Mouse (Mus musculus) splenic B cell, adult 2 months (primary cell): Measurements from ENCODE around the gene Ror2.

ENCODE experiments used
- DNase-seq: peaks from one replicate; pipeline ENCODE4 v3.0.0-alpha.2; 2011; ENCODE audit warnings: low read depth, low spot score
- H3K27me3 ChIP-seq: 2 replicates; pipeline ENCODE4 v1.6.1; 2012; ENCODE audit warnings: mild to moderate bottlenecking, low read length, moderate library complexity, mixed read lengths; ENCODE audit not compliant: control insufficient read depth, poor library complexity, insufficient read depth, severe bottlenecking
- H3K36me3 ChIP-seq: 2 replicates; pipeline ENCODE4 v1.6.1; 2012; ENCODE audit warnings: mild to moderate bottlenecking, low read length, moderate library complexity, mixed read lengths; ENCODE audit not compliant: control insufficient read depth, poor library complexity, insufficient read depth, severe bottlenecking

Ror2 gene

DNA sequence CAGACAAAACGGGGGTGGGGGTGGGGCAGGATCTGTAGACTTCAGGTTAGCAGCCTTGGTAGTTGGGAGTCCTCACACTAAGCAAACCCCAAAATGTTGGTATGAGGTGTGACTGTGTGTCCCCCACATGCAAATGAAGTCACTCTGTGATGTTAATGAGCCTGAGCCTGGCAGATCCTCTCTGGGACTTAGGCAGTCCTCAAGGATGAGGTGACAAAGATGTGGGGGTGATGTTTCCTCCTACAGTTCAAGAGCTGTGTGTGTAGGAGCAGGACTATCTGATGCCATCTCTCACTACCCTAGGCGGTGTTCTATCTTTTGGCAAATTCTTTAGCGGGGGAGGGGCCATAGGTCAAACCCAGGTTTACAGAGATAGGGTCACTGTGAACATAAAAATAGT lies 6.3 kb upstream of the Ror2 start:
- no peak for DNase-seq
- no peaks in the 10 kb centered on the region for H3K36me3 ChIP-seq
- H3K27me3 ChIP-seq: no peaks in the 10 kb centered on the region; the same call in 1 of the 2 replicates

DNA sequence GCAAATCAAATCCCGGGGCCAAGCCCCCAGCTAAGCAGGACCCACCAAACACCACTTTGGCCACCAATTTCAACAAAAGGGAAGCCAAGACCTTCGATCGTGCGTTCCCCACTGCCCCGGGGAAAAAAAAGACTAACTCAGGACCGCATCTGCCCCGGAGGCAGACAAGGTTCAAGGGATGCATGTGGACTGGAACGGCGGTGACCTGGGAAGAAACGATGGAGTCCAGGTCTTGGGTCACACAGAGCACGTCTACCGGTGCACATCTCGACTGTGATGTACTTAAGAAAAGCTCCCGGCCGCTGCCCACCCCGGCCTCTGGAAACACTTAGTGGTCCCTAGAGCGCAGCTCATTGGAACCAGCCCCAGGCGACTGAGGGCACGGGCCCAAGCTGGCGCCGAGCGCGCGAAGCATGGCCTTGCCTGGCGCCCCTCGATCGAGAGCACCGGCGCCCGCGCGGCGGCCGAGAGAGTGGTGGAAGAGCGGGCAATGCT lies 616 bp downstream of the Ror2 start:
- Histone ChIP-seq H3K36me3 (no peaks in the 10 kb centered on the region), H3K27me3 (no peaks in the 10 kb centered on the region)
- no peak for DNase-seq

DNA sequence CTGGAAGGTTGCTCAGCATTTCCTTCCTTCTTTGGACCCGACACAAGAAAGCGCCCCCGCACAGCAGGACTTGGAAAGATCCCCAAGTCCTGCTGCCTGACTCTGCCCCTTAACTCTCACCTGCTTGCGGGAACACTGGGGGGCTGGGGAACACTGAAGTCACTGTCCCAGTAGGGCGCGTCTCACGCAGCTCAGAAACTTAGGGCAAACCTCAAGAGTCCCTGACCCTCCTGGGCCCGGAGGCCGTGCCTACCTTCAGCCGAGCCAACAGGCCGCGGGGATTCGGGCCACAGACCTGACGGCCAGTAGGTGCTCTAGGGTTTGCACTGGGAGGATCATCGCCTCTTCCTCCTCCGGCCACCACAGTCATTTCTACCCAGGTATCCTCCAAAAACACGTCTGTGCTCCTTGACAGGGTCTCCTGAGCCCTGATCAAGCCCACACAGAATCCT lies 1.2 kb downstream of the Ror2 start:
- Histone ChIP-seq H3K27me3 (no peaks in the 10 kb centered on the region), H3K36me3 (no peaks in the 10 kb centered on the region)
- no peak for DNase-seq

DNA sequence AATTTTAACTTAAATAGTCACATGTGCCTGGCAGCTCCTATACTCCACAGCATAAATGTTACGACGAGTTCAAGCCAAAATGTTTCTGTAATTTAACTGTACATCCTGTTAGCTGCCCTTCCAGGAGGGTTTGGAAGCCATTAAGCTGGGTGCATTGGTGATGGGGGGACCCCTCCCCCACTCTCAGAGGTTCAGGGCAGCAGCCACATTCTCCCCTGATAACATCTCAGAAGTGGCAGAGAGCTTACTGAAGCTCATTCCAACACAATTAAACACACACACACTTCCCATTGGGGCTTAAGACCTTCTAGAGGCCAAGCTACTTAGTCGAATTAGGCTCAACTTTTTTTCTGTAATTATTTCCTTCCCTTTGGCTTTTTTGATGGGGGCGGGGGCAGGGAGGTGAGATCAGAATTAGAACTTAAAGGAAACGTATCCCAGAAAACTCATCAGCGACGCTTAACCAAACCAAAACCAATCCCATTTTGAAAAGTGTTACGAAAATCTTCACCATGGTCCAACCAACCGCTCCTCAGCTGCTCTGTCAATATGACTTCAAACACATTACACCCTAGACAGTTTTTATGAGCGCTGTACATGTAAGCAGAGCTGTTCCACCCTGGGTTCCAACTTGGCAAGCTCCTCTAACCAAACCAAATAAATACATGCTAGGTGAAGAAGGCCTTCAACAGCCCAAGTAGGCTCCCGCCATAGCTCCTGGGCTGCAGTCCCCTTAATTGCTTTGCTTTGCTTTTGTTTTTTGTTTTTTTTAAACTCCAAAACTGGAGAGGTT lies 4.1 kb downstream of the Ror2 start:
- Histone ChIP-seq H3K27me3 (no peaks in the 10 kb centered on the region), H3K36me3 (no peaks in the 10 kb centered on the region)
- no peak for DNase-seq

DNA sequence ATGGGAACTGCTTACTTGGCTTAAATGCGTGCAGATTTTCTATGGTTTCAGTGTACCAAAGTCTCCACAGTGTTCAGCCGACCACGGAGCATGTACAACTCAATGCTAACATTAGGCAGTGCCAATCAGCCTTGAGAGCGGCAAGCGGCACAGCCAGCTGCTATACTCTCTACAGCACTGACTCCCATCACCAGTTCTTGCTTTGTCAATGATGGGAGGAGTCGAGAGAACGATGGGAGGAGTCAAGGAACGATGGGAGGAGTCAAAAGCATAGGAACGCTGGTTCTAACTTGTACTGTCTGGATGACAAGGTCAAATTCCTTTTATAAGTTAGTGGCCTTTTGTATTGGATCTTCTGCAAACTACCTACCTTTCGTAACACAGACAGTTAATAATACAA lies 7.0 kb downstream of the Ror2 start:
- DNase-seq: no peak
- Histone ChIP-seq H3K36me3 (no peaks in the 10 kb centered on the region), H3K27me3 (no peaks in the 10 kb centered on the region)

DNA sequence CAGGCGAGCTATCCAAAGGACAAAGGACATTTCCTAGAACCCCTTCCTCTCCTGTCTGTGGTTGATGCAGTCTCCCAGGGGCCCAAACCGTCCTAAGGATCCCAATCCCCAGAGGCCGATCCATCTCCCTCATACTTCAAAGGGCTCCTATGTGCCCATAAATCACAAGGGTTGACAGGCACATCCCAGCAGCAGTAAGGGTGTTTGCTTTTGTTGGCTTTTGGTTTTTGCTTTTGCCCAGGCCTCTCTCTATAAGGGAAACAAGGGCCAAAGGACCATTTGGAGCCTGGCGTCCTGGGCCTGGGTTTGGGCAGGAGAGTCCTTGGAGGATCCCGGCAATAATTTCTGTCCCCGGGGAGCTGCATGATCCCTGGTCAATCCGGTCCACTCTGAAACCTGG lies 9.5 kb downstream of the Ror2 start:
- Histone ChIP-seq H3K27me3 (no peaks in the 10 kb centered on the region), H3K36me3 (no peaks in the 10 kb centered on the region)
- DNase-seq: no peak

DNA sequence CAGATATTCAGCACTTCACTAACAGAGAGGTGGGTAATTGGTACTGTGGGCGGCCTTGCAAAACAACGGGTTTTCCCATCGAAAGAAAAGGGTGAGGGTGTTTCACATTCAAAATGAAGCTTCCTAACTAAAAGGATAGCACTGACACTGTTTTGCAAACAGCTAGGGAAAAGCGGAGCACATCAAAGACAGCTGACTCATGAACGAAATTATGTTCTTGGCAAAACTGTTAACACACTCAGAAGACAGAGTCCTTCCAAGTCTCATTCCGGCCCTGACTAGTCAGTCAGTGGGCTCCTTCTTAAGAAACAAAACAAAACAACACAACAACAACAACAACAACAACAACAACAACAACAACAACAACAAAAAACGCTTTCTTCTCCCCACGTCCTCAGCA lies 10.1 kb downstream of the Ror2 start:
- Histone ChIP-seq H3K36me3 (no peaks in the 10 kb centered on the region), H3K27me3 (no peaks in the 10 kb centered on the region)
- no peak for DNase-seq

DNA sequence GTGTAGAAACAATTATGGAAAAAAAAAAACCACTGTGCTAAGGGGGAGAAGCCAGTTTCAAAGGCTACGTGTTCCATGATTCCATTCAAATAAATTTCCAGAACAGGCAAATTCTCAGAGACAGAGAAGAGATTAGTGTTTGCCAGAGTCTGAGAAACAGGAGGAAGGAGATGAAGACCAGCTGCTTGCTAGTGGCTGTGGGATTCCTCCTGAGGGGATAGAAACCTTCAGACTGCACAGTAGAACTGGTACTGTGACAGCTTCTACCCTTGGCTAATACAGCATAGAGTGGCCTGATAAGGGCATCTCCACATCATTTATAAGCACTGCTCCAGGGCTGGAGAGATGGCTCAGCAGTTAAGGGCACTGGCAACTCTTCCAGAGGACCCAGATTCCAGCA lies 11.2 kb downstream of the Ror2 start:
- Histone ChIP-seq H3K36me3 (no peaks in the 10 kb centered on the region), H3K27me3 (no peaks in the 10 kb centered on the region)
- DNase-seq: no peak

DNA sequence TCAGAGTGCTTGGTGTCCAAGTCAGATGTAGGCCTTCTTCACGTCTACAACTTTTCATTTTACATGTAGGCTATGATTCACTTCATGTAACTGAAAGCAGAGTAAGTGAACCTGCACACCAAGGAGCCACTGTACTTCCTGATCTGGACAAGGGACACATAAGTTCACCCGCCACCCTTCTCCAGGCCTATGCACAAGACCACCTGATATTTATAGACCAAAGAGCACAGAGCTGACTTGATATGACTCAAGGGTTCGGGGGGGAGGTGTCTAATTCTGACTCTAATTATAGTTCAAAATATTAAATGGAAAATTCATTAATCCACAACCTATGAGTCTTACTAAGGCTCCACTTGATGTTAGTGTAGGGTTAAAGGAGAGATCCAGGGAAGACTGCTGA lies 14.3 kb downstream of the Ror2 start:
- no peak for DNase-seq
- Histone ChIP-seq H3K27me3 (no peaks in the 10 kb centered on the region), H3K36me3 (no peaks in the 10 kb centered on the region)

DNA sequence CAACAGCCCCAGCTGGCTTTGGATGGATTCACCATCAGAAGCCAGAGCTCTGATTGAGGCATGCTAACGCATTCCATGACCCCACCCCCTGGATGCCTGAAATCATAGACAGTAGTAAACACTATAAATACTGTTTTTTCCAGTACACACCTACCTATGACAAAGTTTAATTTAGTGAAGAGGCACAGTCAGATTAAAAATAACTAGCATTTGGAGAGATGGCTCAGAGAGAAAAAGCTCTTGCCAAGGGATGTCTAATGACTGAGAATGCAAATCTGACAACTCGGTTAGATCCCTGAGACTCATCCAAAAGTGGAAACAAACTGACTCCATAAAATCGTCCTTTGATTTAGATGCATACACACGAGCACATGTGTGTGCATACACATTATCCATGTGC lies 15.4 kb downstream of the Ror2 start:
- no peak for DNase-seq

DNA sequence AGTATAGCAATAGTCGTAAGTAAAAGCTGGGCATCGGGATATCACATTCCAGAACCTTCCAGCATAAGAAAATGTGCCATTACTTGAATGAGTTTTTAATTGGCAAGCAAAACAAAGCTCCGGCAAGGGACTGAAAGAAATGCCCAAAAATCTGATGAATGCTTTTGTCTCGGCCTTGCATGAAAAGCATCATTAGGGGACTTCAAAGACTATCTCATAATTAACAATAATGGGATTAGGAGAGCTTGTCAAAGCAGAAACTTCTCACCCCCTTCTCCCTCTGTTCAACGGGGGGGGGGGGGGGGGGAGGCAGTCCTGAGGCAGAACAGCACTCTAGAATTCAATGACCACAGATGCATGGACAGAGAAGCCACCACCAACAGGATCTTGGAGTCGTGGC lies 17.4 kb downstream of the Ror2 start:
- DNase-seq: no peak
- Histone ChIP-seq H3K27me3 (no peaks in the 10 kb centered on the region), H3K36me3 (no peaks in the 10 kb centered on the region)

More for the DNA sequence above, 15.4 kb downstream of the Ror2 start:
- Histone ChIP-seq H3K36me3 (no peaks in the 10 kb centered on the region), H3K27me3 (no peaks in the 10 kb centered on the region)

DNA sequence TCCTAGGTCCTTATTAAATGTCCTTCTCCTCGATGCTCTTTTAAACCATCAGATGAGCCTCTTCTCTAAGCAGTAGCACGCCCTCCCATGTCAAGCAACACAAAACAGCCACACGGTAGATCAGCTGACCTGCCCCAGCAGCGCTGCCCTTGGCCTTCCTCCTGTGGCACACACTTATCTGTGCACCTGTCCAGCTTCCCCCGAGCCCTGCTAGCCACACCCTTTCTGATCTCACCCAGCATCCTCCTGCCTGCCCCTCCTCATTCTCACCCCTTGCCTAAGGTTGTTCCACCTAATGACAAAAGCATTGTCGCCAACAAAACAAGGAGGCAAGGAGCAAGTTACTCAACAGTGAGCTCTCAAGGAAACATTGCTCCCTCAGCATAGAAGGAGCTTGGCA lies 18.1 kb downstream of the Ror2 start:
- H3K36me3 ChIP-seq: no peaks in the 10 kb centered on the region
- no peak for DNase-seq
- H3K27me3 ChIP-seq: no peaks in the 10 kb centered on the region

DNA sequence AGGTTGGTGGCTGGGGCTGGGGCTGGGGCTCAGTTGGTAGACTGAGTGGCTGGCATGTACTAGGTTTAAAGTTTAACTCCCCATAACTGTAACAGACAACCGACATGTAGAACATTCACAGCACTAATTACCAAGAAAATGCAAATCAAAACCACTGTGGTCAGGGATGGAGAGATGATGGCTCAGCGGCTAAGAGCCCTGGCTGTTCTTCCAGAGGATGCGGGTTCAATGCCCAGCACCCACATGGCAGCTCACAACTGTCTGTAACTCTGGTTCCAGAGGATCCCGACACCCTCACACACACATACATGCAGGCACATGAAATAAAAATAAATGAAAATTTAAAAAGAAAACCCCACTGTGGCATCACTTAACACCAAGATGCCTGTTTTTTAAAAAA lies 18.8 kb downstream of the Ror2 start:
- no peak for DNase-seq
- H3K36me3 ChIP-seq: no peaks in the 10 kb centered on the region
- H3K27me3 ChIP-seq: no peaks in the 10 kb centered on the region

DNA sequence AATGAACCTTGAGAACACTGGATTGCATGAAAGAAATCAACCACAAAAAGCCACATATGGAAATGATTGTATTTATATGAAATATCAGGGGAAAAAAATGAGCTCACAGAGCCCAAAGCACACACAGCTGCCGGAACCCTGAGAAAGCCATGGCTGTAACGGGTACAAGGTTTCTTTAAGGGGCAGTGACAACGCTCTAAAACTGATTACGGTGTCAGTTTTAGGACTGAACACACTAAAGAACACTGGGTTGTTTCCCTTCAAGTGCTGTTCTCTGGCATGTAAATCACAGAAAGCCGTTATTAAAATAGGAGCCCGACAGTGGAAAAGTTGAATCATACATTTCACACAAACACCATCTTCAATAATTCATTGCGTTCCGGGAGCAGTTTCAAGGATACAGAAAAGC lies 19.4 kb downstream of the Ror2 start:
- Histone ChIP-seq H3K27me3 (no peaks in the 10 kb centered on the region), H3K36me3 (no peaks in the 10 kb centered on the region)
- no peak for DNase-seq

DNA sequence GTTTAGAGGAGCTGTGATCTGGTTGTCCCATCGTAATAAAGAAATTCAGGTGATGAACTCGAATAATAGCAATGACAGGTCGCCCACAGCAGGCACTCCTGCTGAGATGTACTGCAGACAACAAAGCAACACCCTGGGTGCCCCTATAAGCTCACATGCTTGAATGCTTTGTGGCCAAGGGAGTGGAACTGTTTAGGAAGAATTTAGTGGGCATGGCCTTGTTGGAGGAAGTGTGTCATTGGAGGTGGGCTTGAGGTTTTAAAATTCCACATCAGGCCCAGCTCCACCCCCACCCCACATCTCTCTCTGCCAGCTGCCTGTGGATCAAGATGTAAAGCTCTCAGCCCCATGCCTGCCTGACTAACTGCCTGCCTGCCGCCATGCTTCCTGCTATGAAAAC lies 21.0 kb downstream of the Ror2 start:
- Histone ChIP-seq H3K36me3 (no peaks in the 10 kb centered on the region), H3K27me3 (no peaks in the 10 kb centered on the region)
- no peak for DNase-seq
